Mouse (Mus musculus): ENCODE data around the gene Tldc1. TPM values are rescaled to one million over a fixed set of nuclear protein-coding genes. Genes with fewer than 3 reads are reported as not detected.

The Tldc1 gene
- polyA plus RNA-seq, 1 experiment from 2014 or later: 13.9 TPM

DNA sequence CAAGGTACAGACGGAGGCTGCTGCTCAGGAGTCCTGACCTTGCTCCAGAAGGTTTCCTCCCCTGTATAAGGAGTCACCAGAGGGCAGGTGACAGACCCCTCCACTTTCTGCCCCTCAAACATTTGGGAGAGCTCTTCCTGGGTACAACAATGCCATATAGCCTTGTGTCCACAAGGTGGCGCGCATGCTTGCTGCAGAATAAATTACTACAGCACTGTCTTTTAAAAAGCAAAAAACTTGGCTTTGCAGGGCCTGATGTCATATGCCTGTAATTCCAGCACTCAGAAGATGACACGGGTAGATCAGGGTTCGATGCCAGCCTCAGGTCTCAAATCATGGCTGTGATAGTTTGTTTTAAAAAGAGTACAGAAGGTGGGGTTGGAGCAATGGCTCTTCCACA, 4.5 kb upstream of the Tldc1 start:
- 2% methylated on average over 5 of the region's 5 CpGs for WGBS
- no peak for ATAC-seq (ENCODE audit: low read depth)
- no peak overlapping the region for H3K4me3 ChIP-seq (ENCODE audit: low read length)
- H3K27me3 ChIP-seq (ENCODE audit: control insufficient read depth, insufficient read depth, low read depth, low read length): no peaks in the 10 kb centered on the region
- peaks cover 15% of the 10 kb centered on the region for H3K4me1 ChIP-seq (replicated peaks; ENCODE audit: control insufficient read depth, insufficient read depth, low read length)
- H3K9me3 ChIP-seq (ENCODE audit: control insufficient read depth, low read length): no peaks in the 10 kb centered on the region
- no peaks in the 10 kb centered on the region for H3K36me3 ChIP-seq (ENCODE audit: control insufficient read depth, insufficient read depth, low read length)
- no peak overlapping the region for H3K9ac ChIP-seq (ENCODE audit: low read length)
- H3K27ac ChIP-seq (ENCODE audit: low read length): no peak overlapping the region
- no peak overlapping the region for H3K4me2 ChIP-seq (ENCODE audit: low read depth, low read length)

DNA sequence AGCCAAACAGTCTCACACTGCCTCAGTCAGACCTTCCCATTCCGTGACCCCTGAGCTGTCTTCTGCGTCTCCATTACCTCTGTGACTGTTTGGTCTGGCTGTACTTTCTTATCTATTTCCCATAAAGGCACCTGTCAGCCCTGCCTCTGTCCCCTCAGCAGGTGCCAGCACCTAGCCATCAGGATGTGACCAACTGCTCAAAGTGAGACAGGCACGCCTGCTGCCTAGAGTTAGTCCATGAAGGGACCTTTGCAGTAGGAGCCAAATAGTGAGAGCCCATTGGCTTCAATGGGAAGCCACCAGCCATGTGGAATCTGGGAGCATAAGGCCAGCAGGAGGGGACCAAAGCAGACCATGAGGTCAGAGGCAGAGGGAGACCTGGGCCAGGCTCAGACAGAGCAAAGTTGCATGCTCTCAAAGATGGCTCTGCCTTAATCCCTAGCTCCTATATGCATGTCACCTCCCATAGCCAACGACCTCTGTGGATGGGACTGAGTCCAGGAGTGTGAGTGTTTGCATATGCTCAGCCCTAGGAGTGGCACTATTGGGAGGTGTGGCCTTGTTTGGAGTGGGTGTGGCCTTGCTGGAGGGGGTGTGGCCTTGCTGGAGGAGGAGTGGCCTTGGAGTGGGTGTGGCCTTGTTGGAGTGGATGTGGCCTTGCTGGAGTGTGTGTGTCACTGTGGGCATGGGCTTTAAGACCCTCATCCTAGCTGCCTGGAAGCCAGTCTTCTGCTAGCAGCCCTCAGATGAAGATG, 3.0 kb upstream of the Tldc1 start:
- WGBS: 23% methylated on average over 4 of the region's 4 CpGs
- H3K9ac ChIP-seq (ENCODE audit: low read length): no peak overlapping the region
- no peaks in the 10 kb centered on the region for H3K27me3 ChIP-seq (ENCODE audit: control insufficient read depth, insufficient read depth, low read depth, low read length)
- H3K9me3 ChIP-seq (ENCODE audit: control insufficient read depth, low read length): no peaks in the 10 kb centered on the region
- no peak overlapping the region for H3K4me3 ChIP-seq (ENCODE audit: low read length)
- no peak for ATAC-seq (ENCODE audit: low read depth)
- no peak overlapping the region for H3K27ac ChIP-seq (ENCODE audit: low read length)
- no peaks in the 10 kb centered on the region for H3K36me3 ChIP-seq (ENCODE audit: control insufficient read depth, insufficient read depth, low read length)
- no peak overlapping the region for H3K4me2 ChIP-seq (ENCODE audit: low read depth, low read length)
- H3K4me1 ChIP-seq (replicated peaks; ENCODE audit: control insufficient read depth, insufficient read depth, low read length): peaks cover 24% of the 10 kb centered on the region

DNA sequence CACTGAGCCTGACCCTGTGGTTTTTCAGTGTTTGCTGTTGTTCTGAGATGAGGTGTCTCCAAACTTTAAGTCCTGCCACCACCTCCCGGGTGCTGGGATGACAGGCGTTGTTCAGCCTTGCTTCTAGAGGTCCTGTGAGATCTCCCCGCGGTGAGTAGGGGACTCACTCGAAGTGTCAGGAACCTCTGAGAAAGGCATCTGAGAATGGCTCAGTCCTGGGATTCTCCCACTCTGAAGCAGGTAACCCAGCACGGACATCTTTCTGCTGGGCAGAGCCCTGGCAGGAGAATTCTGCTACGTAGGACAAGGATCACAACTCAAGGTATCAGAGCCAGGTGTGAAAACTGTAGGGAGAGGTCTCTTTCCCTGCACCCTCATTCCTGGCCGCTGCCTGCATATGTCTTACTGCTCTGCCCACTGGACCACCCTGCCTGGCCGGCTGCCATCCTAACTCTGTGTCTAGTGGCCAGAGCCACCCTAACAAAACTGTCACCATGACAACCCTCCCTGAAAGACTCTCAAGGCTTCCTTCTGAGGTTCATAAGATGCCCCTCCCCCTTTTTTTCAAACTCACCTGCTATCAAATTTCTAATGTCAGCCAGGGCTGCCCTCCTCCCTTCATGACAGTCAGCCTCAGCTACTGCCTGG, 2.3 kb upstream of the Tldc1 start:
- Histone ChIP-seq H3K4me3 (ENCODE audit: low read length) (no peak overlapping the region), H3K36me3 (ENCODE audit: control insufficient read depth, insufficient read depth, low read length) (no peaks in the 10 kb centered on the region), H3K4me1 (replicated peaks; ENCODE audit: control insufficient read depth, insufficient read depth, low read length) (peaks cover 24% of the 10 kb centered on the region), H3K9me3 (ENCODE audit: control insufficient read depth, low read length) (no peaks in the 10 kb centered on the region), H3K9ac (ENCODE audit: low read length) (no peak overlapping the region), H3K27me3 (ENCODE audit: control insufficient read depth, insufficient read depth, low read depth, low read length) (no peaks in the 10 kb centered on the region), H3K4me2 (ENCODE audit: low read depth, low read length) (no peak overlapping the region), H3K27ac (ENCODE audit: low read length) (no peak overlapping the region)
- 63% methylated on average over 9 of the region's 9 CpGs for WGBS
- ATAC-seq (ENCODE audit: low read depth): no peak

DNA sequence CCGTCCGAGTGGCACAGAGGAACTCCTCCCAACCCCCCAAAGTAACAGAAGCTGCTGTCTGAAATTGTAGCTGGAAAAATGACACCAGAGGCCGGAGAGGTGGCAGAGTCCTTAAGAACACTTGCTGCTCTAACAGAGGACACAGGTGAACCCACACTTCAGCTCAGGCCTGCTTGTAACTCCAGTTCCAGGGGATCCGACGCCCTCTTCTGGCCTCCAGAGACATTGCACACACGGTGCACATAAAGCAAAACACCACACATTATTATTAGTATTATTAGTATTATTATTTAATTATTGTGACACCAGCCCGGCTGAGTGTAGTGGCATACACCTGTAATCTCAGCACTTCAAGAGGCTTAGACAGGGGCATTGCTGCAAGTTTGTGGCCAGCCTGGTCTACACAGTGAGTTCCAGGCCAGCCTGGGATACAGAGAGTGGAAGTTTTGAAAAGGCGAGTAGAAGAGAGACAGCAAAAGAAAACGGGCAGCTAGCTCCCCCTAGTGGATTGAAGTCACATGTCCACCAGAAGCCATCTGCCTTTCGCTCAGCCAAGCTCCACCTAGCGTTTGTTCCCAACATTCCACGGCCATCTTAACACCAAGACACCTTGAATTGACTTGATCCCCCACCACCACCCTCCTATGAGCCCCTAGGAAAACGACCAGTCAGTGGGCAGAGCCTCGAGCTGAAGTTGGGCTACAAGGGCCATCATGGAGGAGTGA, 959 bp upstream of the Tldc1 start:
- peaks cover 24% of the 10 kb centered on the region for H3K4me1 ChIP-seq (replicated peaks; ENCODE audit: control insufficient read depth, insufficient read depth, low read length)
- H3K27ac ChIP-seq (ENCODE audit: low read length): peak overlapping the region; percentile 69
- no peak overlapping the region for H3K9ac ChIP-seq (ENCODE audit: low read length)
- H3K36me3 ChIP-seq (ENCODE audit: control insufficient read depth, insufficient read depth, low read length): no peaks in the 10 kb centered on the region
- H3K27me3 ChIP-seq (ENCODE audit: control insufficient read depth, insufficient read depth, low read depth, low read length): no peaks in the 10 kb centered on the region
- H3K9me3 ChIP-seq (ENCODE audit: control insufficient read depth, low read length): no peaks in the 10 kb centered on the region
- peak; percentile 17; the same call in 1 of the 2 replicates for ATAC-seq (ENCODE audit: low read depth)
- no peak overlapping the region for H3K4me3 ChIP-seq (ENCODE audit: low read length)
- H3K4me2 ChIP-seq (ENCODE audit: low read depth, low read length): peak overlapping the region; percentile 63; the same call in 1 of the 2 replicates
- 21% methylated on average over 14 of the region's 14 CpGs for WGBS

DNA sequence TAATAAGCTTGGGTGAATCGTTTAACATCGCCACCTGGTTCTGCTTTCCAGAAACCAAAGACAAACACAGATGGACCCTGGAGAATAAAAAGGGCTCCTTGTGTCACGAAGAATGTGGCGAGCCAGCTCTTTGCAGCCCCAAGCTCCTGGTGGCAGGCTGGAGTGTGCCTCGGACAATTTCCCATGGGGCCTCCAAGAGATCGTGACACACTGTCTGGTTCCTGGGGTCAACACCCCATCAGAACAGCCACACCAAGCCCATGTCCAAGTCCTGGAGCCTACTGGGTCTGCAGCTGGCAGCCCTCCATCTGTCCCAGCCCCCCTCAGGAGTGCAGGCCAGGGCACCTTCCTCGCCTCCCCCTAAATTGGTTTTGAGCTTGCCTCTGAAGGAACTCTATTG, 451 bp downstream of the Tldc1 start:
- H3K9ac ChIP-seq (ENCODE audit: low read length): peak overlapping the region; percentile 86
- WGBS: 15% methylated on average over 7 of the region's 7 CpGs
- peak; percentile 13 for ATAC-seq (ENCODE audit: low read depth)

DNA sequence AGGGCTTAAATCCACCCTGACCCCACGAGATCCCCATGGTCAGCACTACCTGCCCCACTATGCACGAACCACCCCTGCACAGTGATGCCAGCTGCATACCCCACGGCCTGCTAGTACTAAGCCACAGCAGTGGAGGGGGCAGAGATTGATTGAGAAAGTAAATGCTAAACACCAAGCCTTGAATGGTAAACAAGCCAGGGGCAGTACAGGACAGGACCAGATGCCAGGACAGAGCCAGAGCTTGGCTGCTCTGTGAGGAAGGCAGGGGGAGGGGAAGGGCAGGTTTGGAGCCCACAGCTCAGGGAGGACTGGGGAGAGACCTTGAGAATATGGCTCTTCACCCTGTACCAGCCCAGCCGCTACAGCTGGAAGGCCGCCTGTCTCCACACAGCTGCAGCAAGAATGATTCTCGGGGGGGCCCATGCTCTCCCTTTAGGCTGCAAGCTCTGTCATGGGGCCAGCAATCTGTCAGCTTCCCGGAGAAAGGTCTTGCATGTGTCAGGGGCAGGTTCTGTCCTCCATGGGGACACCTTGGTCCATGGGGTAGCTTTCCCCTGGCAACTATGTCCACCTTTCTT, 1.5 kb downstream of the Tldc1 start:
- H3K4me2 ChIP-seq (ENCODE audit: low read depth, low read length): peak overlapping the region; percentile 93; the same call in 1 of the 2 replicates
- no peaks in the 10 kb centered on the region for H3K9me3 ChIP-seq (ENCODE audit: control insufficient read depth, low read length)
- H3K4me3 ChIP-seq (ENCODE audit: low read length): no peak overlapping the region
- ATAC-seq (ENCODE audit: low read depth): no peak
- peaks cover 24% of the 10 kb centered on the region for H3K4me1 ChIP-seq (replicated peaks; ENCODE audit: control insufficient read depth, insufficient read depth, low read length)
- no peak overlapping the region for H3K27ac ChIP-seq (ENCODE audit: low read length)
- H3K27me3 ChIP-seq (ENCODE audit: control insufficient read depth, insufficient read depth, low read depth, low read length): no peaks in the 10 kb centered on the region
- no peak overlapping the region; the same call in 1 of the 2 replicates for H3K9ac ChIP-seq (ENCODE audit: low read length)
- 73% methylated on average over 7 of the region's 7 CpGs for WGBS
- H3K36me3 ChIP-seq (ENCODE audit: control insufficient read depth, insufficient read depth, low read length): no peaks in the 10 kb centered on the region; the same call in 1 of the 2 replicates

More for the DNA sequence above, 451 bp downstream of the Tldc1 start:
- Histone ChIP-seq H3K27me3 (ENCODE audit: control insufficient read depth, insufficient read depth, low read depth, low read length) (no peaks in the 10 kb centered on the region), H3K4me2 (ENCODE audit: low read depth, low read length) (peak overlapping the region; percentile 93), H3K4me3 (ENCODE audit: low read length) (peak overlapping the region; percentile 65), H3K27ac (ENCODE audit: low read length) (peak overlapping the region; percentile 85), H3K4me1 (replicated peaks; ENCODE audit: control insufficient read depth, insufficient read depth, low read length) (peaks cover 24% of the 10 kb centered on the region), H3K36me3 (ENCODE audit: control insufficient read depth, insufficient read depth, low read length) (no peaks in the 10 kb centered on the region), H3K9me3 (ENCODE audit: control insufficient read depth, low read length) (no peaks in the 10 kb centered on the region)

DNA sequence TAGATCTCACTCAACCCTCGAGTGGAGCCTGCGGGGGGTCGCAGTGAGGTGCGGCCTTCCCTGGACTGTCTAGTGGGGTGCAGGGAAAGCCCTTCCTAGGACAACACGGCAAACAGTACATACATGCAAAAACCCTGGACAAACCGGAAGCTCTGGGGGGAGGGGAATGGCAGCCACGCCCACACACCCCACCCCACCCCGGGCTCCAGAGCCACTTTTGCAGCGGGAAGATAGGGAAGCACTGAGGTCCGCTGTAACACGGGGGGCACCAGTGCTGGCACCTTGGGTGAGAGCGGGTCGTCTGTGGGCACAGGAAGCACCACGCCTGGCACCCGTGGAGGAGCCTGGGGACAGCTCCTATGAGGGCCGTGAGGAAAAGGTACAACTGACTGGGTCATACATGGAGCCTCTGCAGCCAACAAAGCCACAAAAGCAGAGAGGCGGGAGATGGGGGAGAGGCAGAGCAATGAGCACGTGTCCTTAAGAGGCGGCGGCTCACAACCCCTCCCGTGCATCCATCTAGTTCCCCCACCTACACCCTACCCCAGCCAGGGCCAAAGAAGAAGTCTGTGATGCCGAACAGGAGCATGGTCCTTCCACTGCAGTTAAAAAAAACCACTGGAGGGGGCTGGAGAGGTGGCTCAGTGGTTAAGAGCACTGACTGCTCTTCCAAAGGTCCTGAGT, 12.3 kb downstream of the Tldc1 start:
- 68% methylated on average over 22 of the region's 22 CpGs for WGBS
- peaks cover 14% of the 10 kb centered on the region for H3K36me3 ChIP-seq (ENCODE audit: control insufficient read depth, insufficient read depth, low read length)
- no peak overlapping the region for H3K9ac ChIP-seq (ENCODE audit: low read length)
- H3K4me2 ChIP-seq (ENCODE audit: low read depth, low read length): no peak overlapping the region
- ATAC-seq (ENCODE audit: low read depth): peak; percentile 32; the same call in 1 of the 2 replicates
- H3K4me1 ChIP-seq (replicated peaks; ENCODE audit: control insufficient read depth, insufficient read depth, low read length): peaks cover 4% of the 10 kb centered on the region; the same call in 1 of the 2 replicates
- H3K9me3 ChIP-seq (ENCODE audit: control insufficient read depth, low read length): no peaks in the 10 kb centered on the region
- H3K27me3 ChIP-seq (ENCODE audit: control insufficient read depth, insufficient read depth, low read depth, low read length): no peaks in the 10 kb centered on the region
- no peak overlapping the region for H3K4me3 ChIP-seq (ENCODE audit: low read length)
- H3K27ac ChIP-seq (ENCODE audit: low read length): no peak overlapping the region

DNA sequence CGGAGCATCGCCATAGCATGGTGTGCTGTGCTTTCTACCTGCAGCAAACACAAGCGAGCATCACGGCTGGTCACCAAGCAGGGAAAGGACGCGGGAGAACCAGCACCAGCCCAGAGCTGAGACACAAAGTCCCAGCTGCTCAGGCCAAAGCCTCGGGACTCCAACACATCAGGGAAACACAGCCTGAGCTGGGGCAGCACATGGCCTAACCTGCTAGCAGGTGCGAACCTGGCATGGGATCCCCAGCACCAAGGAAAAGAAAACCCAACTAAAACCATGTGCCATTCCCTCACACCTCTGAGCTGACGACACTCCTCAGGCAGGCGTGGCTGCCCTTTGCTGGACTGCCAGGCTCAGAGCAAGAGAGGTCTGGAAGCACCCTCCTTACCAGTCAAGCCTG, 12.9 kb downstream of the Tldc1 start:
- WGBS: 82% methylated on average over 10 of the region's 10 CpGs
- Histone ChIP-seq H3K9ac (ENCODE audit: low read length) (no peak overlapping the region), H3K4me2 (ENCODE audit: low read depth, low read length) (no peak overlapping the region), H3K27me3 (ENCODE audit: control insufficient read depth, insufficient read depth, low read depth, low read length) (no peaks in the 10 kb centered on the region), H3K27ac (ENCODE audit: low read length) (no peak overlapping the region), H3K36me3 (ENCODE audit: control insufficient read depth, insufficient read depth, low read length) (peaks cover 14% of the 10 kb centered on the region), H3K4me1 (replicated peaks; ENCODE audit: control insufficient read depth, insufficient read depth, low read length) (peaks cover 4% of the 10 kb centered on the region; the same call in 1 of the 2 replicates), H3K9me3 (ENCODE audit: control insufficient read depth, low read length) (no peaks in the 10 kb centered on the region), H3K4me3 (ENCODE audit: low read length) (no peak overlapping the region)
- no peak for ATAC-seq (ENCODE audit: low read depth)

Data from lung, embryonic 16.5 days (tissue).